Mouse (Mus musculus) MEL (cell line): ENCODE data around the gene Pgls. TPM values are rescaled to one million over a fixed set of nuclear protein-coding genes. Genes with fewer than 3 reads are reported as not detected.

Experiments
- DNase-seq: peaks from one replicate; pipeline ENCODE4 v3.0.0; 2011; ENCODE audit warnings: low read depth, low spot score
- H3K27ac ChIP-seq: 2 replicates; pipeline ENCODE4 v1.5.1; 2012; ENCODE audit warnings: low read depth, mild to moderate bottlenecking, control low read depth, low read length, moderate library complexity; ENCODE audit not compliant: control insufficient read depth
- H3K27me3 ChIP-seq, 2 experiments: fragments of 150-350 bp in 1 of 2; sonication (generic) in 1 of 2; 2 replicates each; pipeline ENCODE4 v1.6.1; 2012; ENCODE audit warnings: low read length in 2 of 2, mild to moderate bottlenecking in 2 of 2, improper control_type of control experiment in 1 of 2, moderate library complexity in 1 of 2; ENCODE audit not compliant: insufficient read depth in 2 of 2, control insufficient read depth in 1 of 2
- H3K36me3 ChIP-seq, 2 experiments: 2 replicates each; pipeline ENCODE4 v1.6.1; 2012 to 2014; ENCODE audit warnings: low read length in 2 of 2, improper control_type of control experiment in 1 of 2, inconsistent platforms in 1 of 2, mild to moderate bottlenecking in 1 of 2; ENCODE audit not compliant: insufficient read depth in 2 of 2, control insufficient read depth in 1 of 2
- H3K4me1 ChIP-seq, 2 experiments: fragments of 150-350 bp in 1 of 2; sonication (generic) in 1 of 2; 2 replicates each; pipeline ENCODE4 v1.6.1; 2012; ENCODE audit warnings: low read length in 2 of 2, improper control_type of control experiment in 1 of 2, mild to moderate bottlenecking in 1 of 2; ENCODE audit not compliant: insufficient read depth in 2 of 2, control insufficient read depth in 1 of 2
- H3K4me3 ChIP-seq, 2 experiments: fragments of 150-350 bp in 1 of 2; sonication (generic) in 1 of 2; 2 replicates each; pipeline ENCODE4 v1.5.1; 2012; ENCODE audit warnings: low read depth in 2 of 2, low read length in 2 of 2, mild to moderate bottlenecking in 2 of 2, moderate library complexity in 2 of 2, control low read depth in 1 of 2, improper control_type of control experiment in 1 of 2; ENCODE audit not compliant: control insufficient read depth in 1 of 2, insufficient read depth in 1 of 2
- H3K79me2 ChIP-seq: 2 replicates; pipeline ENCODE4 v1.6.1; 2012; ENCODE audit warnings: mild to moderate bottlenecking, low read length, moderate library complexity; ENCODE audit not compliant: control insufficient read depth, poor library complexity, insufficient read depth
- H3K9ac ChIP-seq: 2 replicates; pipeline ENCODE4 v1.6.1; 2012; ENCODE audit warnings: low read depth, mild to moderate bottlenecking, control low read depth, low read length, moderate library complexity; ENCODE audit not compliant: control insufficient read depth, poor library complexity, severe bottlenecking
- H3K9me3 ChIP-seq: fragments of 150-350 bp; sonication (generic); replicated peaks from 2 replicates; pipeline ENCODE4 v1.6.1; 2012; ENCODE audit warnings: mild to moderate bottlenecking, low read length, improper control_type of control experiment, moderate library complexity; ENCODE audit not compliant: insufficient read depth
- CHD1 ChIP-seq: IDR thresholded peaks from 2 replicates; pipeline ENCODE4 v1.6.1; 2012; ENCODE audit warnings: low read depth, mild to moderate bottlenecking, inconsistent platforms, low read length, improper control_type of control experiment
- CHD2 ChIP-seq: IDR thresholded peaks from 2 replicates; pipeline ENCODE4 v1.6.1; 2011; ENCODE audit warnings: low read length, improper control_type of control experiment
- CTCF ChIP-seq, 3 experiments: IDR thresholded peaks in 2 of 3; conservative IDR thresholded peaks in 1 of 3; 2 replicates each; pipeline ENCODE4 v1.5.1; 2011 to 2012; ENCODE audit warnings: low read length in 3 of 3, low read depth in 2 of 3, mild to moderate bottlenecking in 2 of 3, improper control_type of control experiment in 1 of 3, inconsistent platforms in 1 of 3, mixed read lengths in 1 of 3, moderate library complexity in 1 of 3; ENCODE audit not compliant: control insufficient read depth in 1 of 3, insufficient read depth in 1 of 3, poor library complexity in 1 of 3, severe bottlenecking in 1 of 3
- E2F4 ChIP-seq: IDR thresholded peaks from 2 replicates; pipeline ENCODE4 v1.6.1; 2011; ENCODE audit warnings: low read depth, low read length, improper control_type of control experiment, borderline replicate concordance
- GABPA ChIP-seq: IDR thresholded peaks from 2 replicates; pipeline ENCODE4 v1.6.1; 2012; ENCODE audit warnings: low read depth, mild to moderate bottlenecking, inconsistent platforms, low read length, improper control_type of control experiment, moderate library complexity
- HCFC1 ChIP-seq: IDR thresholded peaks from 2 replicates; pipeline ENCODE4 v1.6.1; 2012; ENCODE audit warnings: low read depth, mild to moderate bottlenecking, inconsistent platforms, low read length, improper control_type of control experiment, moderate library complexity
- KAT2A ChIP-seq: conservative IDR thresholded peaks from 2 replicates; pipeline ENCODE4 v1.6.1; 2012; ENCODE audit warnings: low read depth, low read length, improper control_type of control experiment, inconsistent platforms
- MAFK ChIP-seq: IDR thresholded peaks from 2 replicates; pipeline ENCODE4 v1.6.1; 2011; ENCODE audit warnings: low read depth, mild to moderate bottlenecking, low read length, improper control_type of control experiment, borderline replicate concordance
- MEF2A ChIP-seq: IDR thresholded peaks from 2 replicates; pipeline ENCODE4 v1.6.1; 2014; ENCODE audit warnings: low read depth, mild to moderate bottlenecking, inconsistent platforms, low read length, improper control_type of control experiment; ENCODE audit not compliant: poor library complexity, insufficient replicate concordance, severe bottlenecking; ENCODE audit errors: extremely low read depth
- MXI1 ChIP-seq: IDR thresholded peaks from 2 replicates; pipeline ENCODE4 v1.6.1; 2011; ENCODE audit warnings: mild to moderate bottlenecking, low read depth, low read length, improper control_type of control experiment
- NELFE ChIP-seq: IDR thresholded peaks from 2 replicates; pipeline ENCODE4 v1.6.1; 2011; ENCODE audit warnings: low read depth, low read length, improper control_type of control experiment
- NRF1 ChIP-seq: IDR thresholded peaks from 2 replicates; pipeline ENCODE4 v1.6.1; 2014; ENCODE audit warnings: low read depth, mild to moderate bottlenecking, inconsistent platforms, low read length, improper control_type of control experiment, moderate library complexity; ENCODE audit not compliant: poor library complexity, insufficient read depth, severe bottlenecking
- RAD21 ChIP-seq: IDR thresholded peaks from 2 replicates; pipeline ENCODE4 v1.6.1; 2011; ENCODE audit warnings: mild to moderate bottlenecking, low read depth, low read length, improper control_type of control experiment
- RCOR1 ChIP-seq: IDR thresholded peaks from 2 replicates; pipeline ENCODE4 v1.6.1; 2012; ENCODE audit warnings: low read depth, mild to moderate bottlenecking, inconsistent platforms, low read length, improper control_type of control experiment
- SMC3 ChIP-seq: IDR thresholded peaks from 2 replicates; pipeline ENCODE4 v1.6.1; 2011; ENCODE audit warnings: low read depth, low read length, improper control_type of control experiment
- TAL1 ChIP-seq: IDR thresholded peaks from 2 replicates; pipeline ENCODE4 v1.6.1; 2012; ENCODE audit warnings: mild to moderate bottlenecking, inconsistent platforms, low read length, moderate library complexity, mixed read lengths
- TBP ChIP-seq: IDR thresholded peaks from 2 replicates; pipeline ENCODE4 v1.8.0; 2011; ENCODE audit warnings: low read depth, low read length, improper control_type of control experiment
- ZNF384 ChIP-seq: IDR thresholded peaks from 2 replicates; pipeline ENCODE4 v1.6.1; 2012; ENCODE audit warnings: low read depth, mild to moderate bottlenecking, inconsistent platforms, low read length, improper control_type of control experiment
- polyA plus RNA-seq, 2 experiments: library from polyadenylated mRNA; stranded (reverse) in 1 of 2; unstranded in 1 of 2; fragments of >175 nt in 1 of 2; fragments of >200 nt in 1 of 2; gene quantifications; 2 replicates each; pipeline versions ENCODE4 v1.2.1 to v1.2.4; 2012; ENCODE audit warnings: low replicate concordance in 2 of 2, low read depth in 1 of 2; ENCODE audit not compliant: insufficient read length in 2 of 2, insufficient read depth in 1 of 2, missing spikeins in 1 of 2
- total RNA-seq: library from RNA; depleted of rRNA; stranded (reverse); fragments of 300-350 nt; gene quantifications from 2 replicates; pipeline ENCODE4 v1.2.3, GENCODE M21; 2012

The Pgls gene
- total and polyA plus RNA-seq, 3 experiments = 225 to 257 TPM; not detected in 1

DNA sequence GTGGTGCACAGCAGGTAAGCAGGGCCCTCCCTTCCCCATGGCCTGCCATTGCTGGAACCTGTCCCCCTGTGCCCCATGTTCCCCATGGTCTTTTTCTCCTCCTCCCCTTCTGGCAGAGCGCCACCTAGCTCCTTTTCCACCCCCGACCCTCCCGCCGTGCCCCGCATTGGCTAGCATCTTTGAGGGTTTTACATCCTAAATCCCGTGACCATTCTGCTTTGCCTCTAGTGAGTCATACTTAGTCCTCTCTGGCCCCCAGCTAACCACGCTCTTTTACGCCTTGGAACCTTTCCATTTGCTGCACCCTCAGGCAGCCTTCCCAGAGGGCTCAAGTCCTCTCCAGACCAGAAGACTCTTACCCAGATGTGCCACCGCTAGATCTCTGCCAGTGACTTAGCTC, 11.8 kb upstream of the Pgls start:
- H3K4me3 ChIP-seq = no peak overlapping the region

DNA sequence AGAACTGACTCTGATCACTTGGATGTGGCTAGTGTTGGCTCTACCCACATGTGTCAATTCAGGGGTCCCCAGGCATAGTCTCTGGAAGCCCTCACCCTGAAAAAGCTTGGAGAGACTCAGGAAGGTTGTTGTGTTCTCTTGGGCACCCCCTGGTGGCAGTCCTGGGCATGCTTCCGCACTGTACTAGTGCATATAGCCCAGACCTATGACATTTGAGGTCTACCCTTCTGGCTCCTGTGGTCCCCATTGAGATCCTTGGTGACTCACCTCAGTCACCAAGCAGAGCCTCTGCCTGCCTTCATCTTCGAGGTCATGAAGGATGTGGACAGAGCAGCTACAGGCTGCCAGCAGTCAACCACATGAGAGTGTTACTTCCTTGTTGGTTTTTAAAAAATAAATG, 5.1 kb upstream of the Pgls start:
- Histone ChIP-seq H3K36me3 (no peaks in the 10 kb centered on the region), H3K27me3 (no peaks in the 10 kb centered on the region), H3K4me3 (no peak overlapping the region), H3K9me3 (no peaks in the 10 kb centered on the region), H3K27ac (no peak overlapping the region), H3K9ac (no peak overlapping the region), H3K4me1 (0 out of 4 replicates have a peak, but pooled peaks cover 0 to 5% of the 10 kb centered on the region in 2 experiments), H3K79me2 (peaks cover 4% of the 10 kb centered on the region)
- DNase-seq = peak; percentile 38
- no peak for TF ChIP-seq RCOR1
- TF ChIP-seq TBP = no peak
- TF ChIP-seq SMC3 = peak; percentile 33; the same call in 1 of the 2 replicates
- no peak for TF ChIP-seq E2F4
- no peak for TF ChIP-seq MEF2A
- TF ChIP-seq KAT2A = no peak
- TF ChIP-seq CHD1 = no peak
- TF ChIP-seq TAL1 = no peak
- TF ChIP-seq HCFC1 = no peak
- no peak for TF ChIP-seq NRF1
- TF ChIP-seq MXI1 = no peak
- peak; percentile 52 to 69 (median 54) for TF ChIP-seq CTCF (IDR thresholded peaks at IDR 0.05 in 2 of 3, conservative IDR thresholded peaks at IDR 0.05 in 1 of 3; ENCODE audit: control insufficient read depth in 1 of 3, insufficient read depth in 1 of 3, low read depth in 2 of 3, low read length in 3 of 3, poor library complexity in 1 of 3, severe bottlenecking in 1 of 3)
- no peak for TF ChIP-seq CHD2

More for the DNA sequence above, 11.8 kb upstream of the Pgls start:
- 0 out of 4 replicates have a peak, but pooled peaks cover 0 to 4% of the 10 kb centered on the region in 2 experiments for H3K4me1 ChIP-seq
- H3K36me3 ChIP-seq = no peaks in the 10 kb centered on the region
- H3K79me2 ChIP-seq = no peaks in the 10 kb centered on the region
- DNase-seq = no peak
- no peak overlapping the region for H3K27ac ChIP-seq
- no peak overlapping the region for H3K9ac ChIP-seq
- H3K9me3 ChIP-seq = no peaks in the 10 kb centered on the region
- TF ChIP-seq RAD21 (no peak), ZNF384 (no peak), NRF1 (no peak), MAFK (no peak), GABPA (no peak), NELFE (no peak)
- no peaks in the 10 kb centered on the region for H3K27me3 ChIP-seq
